Mouse (Mus musculus): ENCODE measurements around the gene Rps18. TPM values are rescaled to one million over a fixed set of nuclear protein-coding genes. Genes with fewer than 3 reads are reported as not detected.
"Not testable (repeated sequence)": the region's sequence is repeated elsewhere in the genome, so short reads cannot be mapped to it uniquely, and the experiment has no call there.

The Rps18 gene
- polyA plus RNA-seq, 1 experiment from 2014 or later, result 2,014 TPM

DNA sequence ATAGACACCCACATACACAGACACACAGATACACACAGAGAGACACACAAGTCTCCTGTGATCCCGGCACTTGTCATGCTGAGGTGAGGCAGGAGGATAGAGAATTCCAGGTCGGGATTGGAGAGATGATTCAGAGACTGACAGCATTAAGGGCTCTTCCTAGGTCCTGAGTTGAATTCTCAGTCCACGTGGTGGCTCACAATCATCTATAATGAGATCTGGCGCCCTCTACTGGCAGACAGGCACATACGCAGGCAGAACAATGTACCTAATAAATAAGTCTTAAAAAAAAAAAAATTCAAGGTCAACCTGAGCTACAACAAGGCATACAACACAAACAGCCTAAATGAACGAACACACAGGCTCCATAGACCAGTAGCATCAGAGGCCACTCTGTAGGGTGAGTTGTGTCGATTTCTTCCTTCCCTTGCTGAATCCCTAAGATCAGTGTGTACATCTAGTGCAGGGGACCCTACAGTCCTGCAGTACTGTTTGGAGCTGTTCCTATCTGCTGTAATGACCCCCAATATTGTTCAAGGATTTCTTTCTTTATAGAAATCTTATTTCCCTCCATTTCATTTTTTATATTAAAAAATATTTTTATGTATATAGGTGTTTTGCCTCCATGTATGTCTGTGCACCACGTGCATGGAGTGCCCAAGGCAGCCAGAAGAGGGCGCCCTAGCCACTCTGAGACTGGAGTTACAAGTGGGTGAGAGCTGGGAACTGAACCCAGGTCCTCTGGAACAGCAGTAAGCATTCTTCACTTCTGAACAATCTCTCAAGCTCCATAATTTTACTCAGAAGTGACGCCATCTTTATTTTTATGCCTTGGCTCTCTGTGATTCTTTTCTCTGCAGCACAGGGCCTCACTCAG is 36.2 kb upstream of the Rps18 start:
- Histone ChIP-seq H3K27ac (ENCODE audit: low read depth, low read length) (no peak overlapping the region), H3K4me2 (replicated peaks; ENCODE audit: low read depth, low read length) (no peak overlapping the region), H3K4me3 (ENCODE audit: low read length) (no peak overlapping the region), H3K4me1 (ENCODE audit: control insufficient read depth, insufficient read depth, low read length) (no peaks in the 10 kb centered on the region), H3K36me3 (ENCODE audit: control insufficient read depth, insufficient read depth, low read length) (no peaks in the 10 kb centered on the region), H3K9me3 (ENCODE audit: control insufficient read depth, low read length) (no peaks in the 10 kb centered on the region), H3K9ac (ENCODE audit: low read depth, low read length) (no peak overlapping the region), H3K27me3 (ENCODE audit: control insufficient read depth, insufficient read depth, low read length) (no peaks in the 10 kb centered on the region)
- 32% methylated on average over 10 of the region's 10 CpGs for WGBS
- peak; percentile 35; the same call in 1 of the 2 replicates for ATAC-seq (ENCODE audit: low FRiP score, low TSS enrichment)

DNA sequence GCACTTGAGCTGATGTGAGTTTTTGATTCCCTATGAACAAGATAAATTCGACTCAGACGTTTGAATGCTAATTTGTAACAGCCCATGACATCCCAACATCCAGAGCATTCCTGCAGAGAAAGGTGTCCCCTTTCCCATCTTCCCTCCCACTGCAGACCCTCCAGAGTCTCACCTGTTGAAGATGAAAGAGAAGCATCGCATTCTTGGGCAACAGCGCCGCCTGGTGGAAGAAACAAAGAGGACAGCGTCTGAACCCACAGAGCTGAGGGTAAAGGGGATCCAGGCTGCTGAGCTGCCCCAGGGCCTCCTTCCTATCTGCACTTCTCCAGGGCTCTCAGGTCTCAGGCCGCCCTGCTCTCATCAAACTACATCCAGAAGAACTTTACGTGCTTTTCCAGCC is 26.3 kb upstream of the Rps18 start:
- H3K27me3 ChIP-seq (ENCODE audit: control insufficient read depth, insufficient read depth, low read length), result peaks cover 32% of the 10 kb centered on the region
- not testable (repeated sequence) for H3K9me3 ChIP-seq (ENCODE audit: control insufficient read depth, low read length); H3K4me3 ChIP-seq (ENCODE audit: low read length); ATAC-seq (ENCODE audit: low FRiP score, low TSS enrichment); H3K9ac ChIP-seq (ENCODE audit: low read depth, low read length); H3K4me1 ChIP-seq (ENCODE audit: control insufficient read depth, insufficient read depth, low read length); H3K36me3 ChIP-seq (ENCODE audit: control insufficient read depth, insufficient read depth, low read length); H3K27ac ChIP-seq (ENCODE audit: low read depth, low read length)
- peak overlapping the region; percentile 59 for H3K4me2 ChIP-seq (replicated peaks; ENCODE audit: low read depth, low read length)
- 15% methylated on average over 8 of the region's 8 CpGs for WGBS

- under 1% methylated on average over 27 of the region's 27 CpGs for WGBS
- peak; percentile 91 for ATAC-seq (ENCODE audit: low FRiP score, low TSS enrichment)
Observed at GRCm38 (mm10) chr17:33981192-33981909, 25.6 kb upstream of the Rps18 start.

GRCm38 (mm10) chr17:33980181-33981035 is 24.6 kb upstream of the Rps18 start:
- H3K36me3 ChIP-seq (ENCODE audit: control insufficient read depth, insufficient read depth, low read length), result no peaks in the 10 kb centered on the region
- H3K9ac ChIP-seq (ENCODE audit: low read depth, low read length), result no peak overlapping the region
- no peak overlapping the region for H3K4me2 ChIP-seq (replicated peaks; ENCODE audit: low read depth, low read length)
- WGBS, result 70% methylated on average over 19 of the region's 19 CpGs
- H3K4me3 ChIP-seq (ENCODE audit: low read length), result no peak overlapping the region
- H3K27ac ChIP-seq (ENCODE audit: low read depth, low read length), result no peak overlapping the region
- peak; percentile 15; the same call in 1 of the 2 replicates for ATAC-seq (ENCODE audit: low FRiP score, low TSS enrichment)
- H3K4me1 ChIP-seq (ENCODE audit: control insufficient read depth, insufficient read depth, low read length), result peaks cover 7% of the 10 kb centered on the region; the same call in 1 of the 2 replicates
- no peaks in the 10 kb centered on the region for H3K9me3 ChIP-seq (ENCODE audit: control insufficient read depth, low read length)
- peaks cover 41% of the 10 kb centered on the region for H3K27me3 ChIP-seq (ENCODE audit: control insufficient read depth, insufficient read depth, low read length)

More at GRCm38 (mm10) chr17:33981192-33981909, 25.6 kb upstream of the Rps18 start:
- H3K4me3 ChIP-seq (ENCODE audit: low read length), result peak overlapping the region; percentile 47
- H3K36me3 ChIP-seq (ENCODE audit: control insufficient read depth, insufficient read depth, low read length); H3K4me1 ChIP-seq (ENCODE audit: control insufficient read depth, insufficient read depth, low read length); H3K9me3 ChIP-seq (ENCODE audit: control insufficient read depth, low read length): not testable (repeated sequence)
- H3K27me3 ChIP-seq (ENCODE audit: control insufficient read depth, insufficient read depth, low read length), result peaks cover 39% of the 10 kb centered on the region
- peak overlapping the region; percentile 53; the same call in 1 of the 2 replicates for H3K9ac ChIP-seq (ENCODE audit: low read depth, low read length)
- H3K27ac ChIP-seq (ENCODE audit: low read depth, low read length), result peak overlapping the region; percentile 78; the same call in 1 of the 2 replicates
- peak overlapping the region; percentile 59 for H3K4me2 ChIP-seq (replicated peaks; ENCODE audit: low read depth, low read length)

DNA sequence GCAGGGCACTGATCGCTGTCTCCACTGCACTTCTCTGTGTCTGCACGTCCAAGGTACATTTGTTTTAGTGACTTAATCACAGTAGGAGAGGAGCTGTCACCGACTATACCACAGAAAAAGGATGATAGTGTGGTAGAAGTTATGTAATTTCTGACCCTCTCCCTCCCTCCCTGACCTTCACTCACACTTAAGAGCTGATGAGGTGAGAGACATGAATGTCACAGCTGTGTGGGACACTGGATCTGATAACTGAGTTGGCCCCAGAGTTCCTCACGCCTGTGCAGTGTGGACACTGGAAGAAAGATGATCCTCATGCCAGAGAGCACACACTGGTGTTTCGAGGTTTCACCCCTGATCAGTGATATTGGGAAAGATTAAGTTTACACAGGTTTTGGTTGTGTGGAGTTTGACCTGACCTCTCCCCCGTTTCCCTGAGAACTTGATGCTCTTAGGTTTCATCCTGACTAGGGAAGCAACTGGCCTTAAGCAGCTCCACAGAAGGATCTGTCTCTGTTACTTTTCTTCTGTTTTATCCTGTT is 23.8 kb upstream of the Rps18 start:
- no peaks in the 10 kb centered on the region for H3K9me3 ChIP-seq (ENCODE audit: control insufficient read depth, low read length)
- H3K9ac ChIP-seq (ENCODE audit: low read depth, low read length), result no peak overlapping the region
- no peaks in the 10 kb centered on the region for H3K36me3 ChIP-seq (ENCODE audit: control insufficient read depth, insufficient read depth, low read length)
- no peak for ATAC-seq (ENCODE audit: low FRiP score, low TSS enrichment)
- no peak overlapping the region for H3K4me3 ChIP-seq (ENCODE audit: low read length)
- 46% methylated on average over 6 of the region's 6 CpGs for WGBS
- H3K4me1 ChIP-seq (ENCODE audit: control insufficient read depth, insufficient read depth, low read length), result peaks cover 7% of the 10 kb centered on the region; the same call in 1 of the 2 replicates
- H3K27ac ChIP-seq (ENCODE audit: low read depth, low read length), result no peak overlapping the region
- peaks cover 41% of the 10 kb centered on the region for H3K27me3 ChIP-seq (ENCODE audit: control insufficient read depth, insufficient read depth, low read length)
- no peak overlapping the region for H3K4me2 ChIP-seq (replicated peaks; ENCODE audit: low read depth, low read length)

DNA sequence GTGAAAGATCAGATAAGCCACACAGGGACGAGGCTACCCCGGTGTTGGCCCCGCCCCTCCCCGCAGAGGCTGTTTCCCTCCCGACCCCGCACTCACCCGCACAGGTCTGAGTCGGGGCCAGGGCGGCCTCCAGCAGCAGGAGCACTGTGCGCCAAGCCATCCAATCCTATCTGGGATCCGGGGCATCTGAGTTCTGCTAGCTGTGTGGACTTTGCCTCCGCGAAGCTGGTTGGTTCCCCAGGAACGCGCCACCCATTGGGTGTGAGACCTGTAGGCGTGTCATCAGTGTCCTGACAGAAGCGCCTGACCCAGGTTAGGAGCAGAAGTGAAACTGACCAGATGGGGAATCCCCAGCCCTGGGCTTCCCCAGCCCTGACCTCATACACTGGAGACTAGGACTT is 22.8 kb upstream of the Rps18 start:
- Histone ChIP-seq H3K27me3 (ENCODE audit: control insufficient read depth, insufficient read depth, low read length) (peaks cover 44% of the 10 kb centered on the region), H3K9ac (ENCODE audit: low read depth, low read length) (peak overlapping the region; percentile 50), H3K36me3 (ENCODE audit: control insufficient read depth, insufficient read depth, low read length) (no peaks in the 10 kb centered on the region), H3K4me2 (replicated peaks; ENCODE audit: low read depth, low read length) (peak overlapping the region; percentile 55), H3K4me3 (ENCODE audit: low read length) (peak overlapping the region; percentile 39), H3K9me3 (ENCODE audit: control insufficient read depth, low read length) (no peaks in the 10 kb centered on the region), H3K4me1 (ENCODE audit: control insufficient read depth, insufficient read depth, low read length) (peaks cover 7% of the 10 kb centered on the region; the same call in 1 of the 2 replicates), H3K27ac (ENCODE audit: low read depth, low read length) (no peak overlapping the region)
- peak; percentile 47 for ATAC-seq (ENCODE audit: low FRiP score, low TSS enrichment)
- WGBS, result under 1% methylated on average over 16 of the region's 17 CpGs

DNA sequence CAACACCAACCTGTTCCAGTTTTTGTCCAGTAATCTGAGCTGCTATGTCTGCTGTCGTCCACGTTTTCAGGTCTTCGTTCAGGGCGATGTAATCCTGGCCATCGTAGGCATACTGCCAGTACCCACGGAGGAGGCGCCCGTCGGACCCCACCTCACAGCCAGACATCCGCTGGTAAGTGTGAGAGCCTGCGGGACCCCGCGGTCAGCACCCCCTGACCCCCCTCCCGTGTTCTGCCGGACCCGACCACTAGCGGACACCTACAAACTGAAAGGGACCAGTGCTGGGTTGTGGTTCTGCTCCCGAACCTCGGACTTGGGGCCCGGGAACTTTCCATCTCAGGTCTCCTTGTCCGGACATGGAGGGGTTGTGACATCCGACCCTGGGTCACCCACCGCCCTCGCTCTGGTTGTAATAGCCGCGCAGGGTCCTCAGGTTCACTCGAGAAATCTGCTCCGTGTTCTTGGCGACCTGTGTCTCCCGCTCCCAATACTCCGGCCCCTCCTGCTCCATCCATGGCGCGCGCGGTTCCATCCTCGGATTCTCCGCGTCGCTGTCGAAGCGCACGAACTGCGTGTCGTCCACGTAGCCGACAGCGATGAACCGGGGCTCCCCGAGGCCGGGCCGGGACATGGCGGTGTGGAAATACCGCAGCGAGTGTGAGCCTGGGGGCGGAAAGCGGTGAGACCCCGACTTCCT is 22.2 kb upstream of the Rps18 start:
- H3K4me2 ChIP-seq (replicated peaks; ENCODE audit: low read depth, low read length), result peak overlapping the region; percentile 55
- peak overlapping the region; percentile 39 for H3K4me3 ChIP-seq (ENCODE audit: low read length)
- no peak overlapping the region for H3K27ac ChIP-seq (ENCODE audit: low read depth, low read length)
- no peaks in the 10 kb centered on the region for H3K9me3 ChIP-seq (ENCODE audit: control insufficient read depth, low read length)
- 2% methylated on average over 57 of the region's 57 CpGs for WGBS
- ATAC-seq (ENCODE audit: low FRiP score, low TSS enrichment), result no peak
- H3K27me3 ChIP-seq (ENCODE audit: control insufficient read depth, insufficient read depth, low read length), result peaks cover 44% of the 10 kb centered on the region
- H3K4me1 ChIP-seq (ENCODE audit: control insufficient read depth, insufficient read depth, low read length), result peaks cover 7% of the 10 kb centered on the region; the same call in 1 of the 2 replicates
- H3K36me3 ChIP-seq (ENCODE audit: control insufficient read depth, insufficient read depth, low read length), result no peaks in the 10 kb centered on the region
- peak overlapping the region; percentile 50 for H3K9ac ChIP-seq (ENCODE audit: low read depth, low read length)

GRCm38 (mm10) chr17:33973572-33973971 is 17.8 kb upstream of the Rps18 start:
- 60% methylated on average over 3 of the region's 3 CpGs for WGBS
- Histone ChIP-seq H3K36me3 (ENCODE audit: control insufficient read depth, insufficient read depth, low read length) (no peaks in the 10 kb centered on the region), H3K27me3 (ENCODE audit: control insufficient read depth, insufficient read depth, low read length) (peaks cover 26% of the 10 kb centered on the region), H3K4me2 (replicated peaks; ENCODE audit: low read depth, low read length) (no peak overlapping the region), H3K9ac (ENCODE audit: low read depth, low read length) (no peak overlapping the region), H3K4me1 (ENCODE audit: control insufficient read depth, insufficient read depth, low read length) (peaks cover 7% of the 10 kb centered on the region; the same call in 1 of the 2 replicates), H3K27ac (ENCODE audit: low read depth, low read length) (no peak overlapping the region), H3K9me3 (ENCODE audit: control insufficient read depth, low read length) (0 out of 2 replicates have a peak, but pooled peaks cover 2% of the 10 kb centered on the region), H3K4me3 (ENCODE audit: low read length) (no peak overlapping the region)
- ATAC-seq (ENCODE audit: low FRiP score, low TSS enrichment), result no peak
